ENCODE assay signal across 8 mouse cellular contexts in the genomic region with DNA sequence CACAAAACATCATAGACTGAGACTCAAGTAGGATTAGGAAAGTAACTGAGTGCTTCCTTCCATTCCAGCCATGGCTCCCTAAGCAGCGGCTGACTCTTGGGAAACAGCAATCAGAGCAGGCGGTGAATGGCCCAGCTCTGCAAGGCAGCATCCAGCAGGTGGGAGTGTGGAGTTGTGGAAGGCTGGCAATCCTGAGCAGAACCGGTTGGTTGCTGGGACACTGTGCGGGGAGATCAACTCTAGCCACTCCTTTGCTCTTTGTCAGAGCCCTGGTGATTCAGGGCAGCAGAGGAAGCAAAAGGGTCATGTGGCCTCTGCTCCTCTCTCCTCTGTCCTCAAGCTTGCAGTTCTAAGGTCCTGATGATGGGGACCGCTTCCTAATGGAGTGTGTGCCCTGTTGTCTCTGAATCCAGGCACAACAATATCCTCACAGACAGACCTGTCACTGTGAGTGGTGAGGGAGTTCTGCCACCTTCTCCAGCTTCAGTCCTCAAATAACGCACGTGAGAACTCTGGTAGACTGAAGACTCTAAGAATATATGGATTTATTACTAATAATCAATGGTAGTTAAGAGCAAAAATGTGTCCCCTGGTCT. TPM values are rescaled to one million over a fixed set of nuclear protein-coding genes. Genes with fewer than 3 reads are reported as not detected.
DNase-seq lines count a peak whose midpoint lies in the region; ATAC-seq and TF ChIP-seq lines count a peak whose summit lies in the region.

No protein-coding gene starts in this region.

- H3K27ac ChIP-seq in forebrain, embryonic 11.5 days (ENCODE audit: low read depth, low read length) = no peak overlapping the region
- H3K27ac ChIP-seq in heart, embryonic 16.5 days (ENCODE audit: low read length) = no peak overlapping the region
- H3K27ac ChIP-seq in liver, embryonic 15.5 days (replicated peaks) = no peak overlapping the region
- H3K27ac ChIP-seq in neural tube, embryonic 15.5 days (replicated peaks) = no peak overlapping the region

- H3K79me2 ChIP-seq in C2C12 (ENCODE audit: control insufficient read depth, insufficient read depth) = no peaks in the 10 kb centered on the region

- peak; percentile 91 for ATAC-seq in forebrain, embryonic 11.5 days (replicated peaks; ENCODE audit: low FRiP score)
- peak; percentile 76 for ATAC-seq in heart, embryonic 16.5 days (replicated peaks; ENCODE audit: extremely low read depth, insufficient read depth, low FRiP score)
- 0 out of 2 replicates have a peak, but pooled peaks have one; percentile 5 for ATAC-seq in liver, embryonic 15.5 days (ENCODE audit: insufficient read depth)
- peak; percentile 96 for ATAC-seq in neural tube, embryonic 15.5 days (ENCODE audit: low FRiP score)

- TF ChIP-seq CTCF in C2C12 (IDR thresholded peaks at IDR 0.05; ENCODE audit: control insufficient read depth, insufficient read depth, insufficient read length) = peak; percentile 88
- peak; percentile 92 for TF ChIP-seq CTCF in brain, embryonic 14.5 days (IDR thresholded peaks at IDR 0.05; ENCODE audit: borderline replicate concordance, extremely low read depth, insufficient read depth, insufficient read length)

- H3ac ChIP-seq in C2C12 (ENCODE audit: control insufficient read depth, insufficient read length, low read depth) = no peak overlapping the region

- WGBS in forebrain, embryonic 11.5 days = 23% methylated on average over 7 of the region's 7 CpGs
- 19% methylated on average over 7 of the region's 7 CpGs for WGBS in heart, embryonic 16.5 days
- WGBS in liver, embryonic 15.5 days (ENCODE audit: insufficient replicate concordance) = 26% methylated on average over 7 of the region's 7 CpGs
- WGBS in neural tube, embryonic 15.5 days = 22% methylated on average over 7 of the region's 7 CpGs

- no peaks in the 10 kb centered on the region for H3K79me3 ChIP-seq in C2C12 (ENCODE audit: low read depth)

- H3K4me1 ChIP-seq in forebrain, embryonic 11.5 days (replicated peaks; ENCODE audit: control insufficient read depth, insufficient read depth, low read length) = no peaks in the 10 kb centered on the region
- no peaks in the 10 kb centered on the region for H3K4me1 ChIP-seq in heart, embryonic 16.5 days (ENCODE audit: control insufficient read depth, insufficient read depth, low read length)
- no peaks in the 10 kb centered on the region for H3K4me1 ChIP-seq in liver, embryonic 15.5 days (replicated peaks)
- peaks cover 4% of the 10 kb centered on the region; the same call in 1 of the 2 replicates for H3K4me1 ChIP-seq in neural tube, embryonic 15.5 days

- peaks cover 6% of the 10 kb centered on the region for H3K27me3 ChIP-seq in C2C12 (ENCODE audit: control insufficient read depth, insufficient read depth, insufficient read length)
- no peaks in the 10 kb centered on the region for H3K27me3 ChIP-seq in forebrain, embryonic 11.5 days (ENCODE audit: control insufficient read depth, insufficient read depth, low read length)
- no peaks in the 10 kb centered on the region; the same call in 1 of the 2 replicates for H3K27me3 ChIP-seq in heart, embryonic 16.5 days (ENCODE audit: control insufficient read depth, insufficient read depth, low read length)
- no peaks in the 10 kb centered on the region for H3K27me3 ChIP-seq in liver, embryonic 15.5 days
- H3K27me3 ChIP-seq in neural tube, embryonic 15.5 days (replicated peaks) = no peaks in the 10 kb centered on the region

- H3K36me3 ChIP-seq in C2C12 (ENCODE audit: control insufficient read depth, insufficient read depth) = no peaks in the 10 kb centered on the region
- no peaks in the 10 kb centered on the region for H3K36me3 ChIP-seq in forebrain, embryonic 11.5 days (ENCODE audit: control insufficient read depth, insufficient read depth, low read length)
- H3K36me3 ChIP-seq in heart, embryonic 16.5 days (ENCODE audit: control insufficient read depth, insufficient read depth) = no peaks in the 10 kb centered on the region
- no peaks in the 10 kb centered on the region for H3K36me3 ChIP-seq in liver, embryonic 15.5 days (replicated peaks)
- no peaks in the 10 kb centered on the region for H3K36me3 ChIP-seq in neural tube, embryonic 15.5 days

- no peak for TF ChIP-seq POLR2A in brain, embryonic 14.5 days (IDR thresholded peaks at IDR 0.05; ENCODE audit: borderline replicate concordance, extremely low read depth, insufficient read depth, insufficient read length, poor library complexity, severe bottlenecking)

- no peaks in the 10 kb centered on the region for H3K9me3 ChIP-seq in forebrain, embryonic 11.5 days (ENCODE audit: control insufficient read depth, low read length)
- H3K9me3 ChIP-seq in heart, embryonic 16.5 days (replicated peaks; ENCODE audit: control insufficient read depth, low read length) = no peaks in the 10 kb centered on the region
- no peaks in the 10 kb centered on the region for H3K9me3 ChIP-seq in liver, embryonic 15.5 days (replicated peaks)
- no peaks in the 10 kb centered on the region for H3K9me3 ChIP-seq in neural tube, embryonic 15.5 days (replicated peaks)

- no peak overlapping the region for H3K4me2 ChIP-seq in forebrain, embryonic 11.5 days (ENCODE audit: low read depth, low read length, severe bottlenecking)
- no peak overlapping the region for H3K4me2 ChIP-seq in heart, embryonic 16.5 days (ENCODE audit: low read depth, low read length)
- no peak overlapping the region for H3K4me2 ChIP-seq in liver, embryonic 15.5 days
- no peak overlapping the region for H3K4me2 ChIP-seq in neural tube, embryonic 15.5 days

- H3K4me3 ChIP-seq in C2C12 (ENCODE audit: insufficient read depth, poor library complexity, severe bottlenecking) = no peak overlapping the region
- H3K4me3 ChIP-seq in forebrain, embryonic 11.5 days (ENCODE audit: low read depth, low read length) = no peak overlapping the region
- H3K4me3 ChIP-seq in heart, embryonic 16.5 days (ENCODE audit: low read length) = no peak overlapping the region
- H3K4me3 ChIP-seq in liver, embryonic 15.5 days (replicated peaks) = no peak overlapping the region
- no peak overlapping the region for H3K4me3 ChIP-seq in neural tube, embryonic 15.5 days (replicated peaks)

- H3K9ac ChIP-seq in forebrain, embryonic 11.5 days (ENCODE audit: low read length) = no peak overlapping the region
- H3K9ac ChIP-seq in heart, embryonic 16.5 days (ENCODE audit: low read length) = no peak overlapping the region
- H3K9ac ChIP-seq in liver, embryonic 15.5 days = no peak overlapping the region
- H3K9ac ChIP-seq in neural tube, embryonic 15.5 days (replicated peaks) = no peak overlapping the region

- DNase-seq in brain, embryonic 14.5 days (ENCODE audit: low read depth) = peak; percentile 90
- peak; percentile 86 for DNase-seq in forebrain, embryonic 11.5 days (ENCODE audit: low spot score)
- peak; percentile 91 for DNase-seq in kidney, postnatal 10 days
- DNase-seq in urinary bladder, postnatal 25 days (ENCODE audit: low spot score) = peak; percentile 65

TF ChIP-seq in C2C12, 6 proteins besides CTCF, POLR2A, EP300 and RAD21:
- TF ChIP-seq CEBPB (IDR thresholded peaks at IDR 0.05; ENCODE audit: low read depth) (no peak), MYOD1 (IDR thresholded peaks at IDR 0.05; ENCODE audit: control insufficient read depth, insufficient read length, low read depth) (no peak), MAX (IDR thresholded peaks at IDR 0.05) (no peak), MYOG (IDR thresholded peaks at IDR 0.05; ENCODE audit: control insufficient read depth, extremely low read depth, insufficient read length) (no peak), USF1 (IDR thresholded peaks at IDR 0.05; ENCODE audit: low read depth) (no peak), FOSL1 (IDR thresholded peaks at IDR 0.05; ENCODE audit: insufficient read depth, low read length, poor library complexity, severe bottlenecking) (no peak)

RNA-seq across cellular contexts. Expression of a gene that starts 11.7 kb away (rescaled TPM):
- polyA plus RNA-seq in C2C12 (2012; fragmentation: generic; extraction: Trizol) = not detected
- polyA plus RNA-seq in brain, embryonic 14.5 days (2012; rRNA removed) = not detected in 2 replicates
- not detected in 2 replicates for polyA plus RNA-seq in forebrain, embryonic 11.5 days (2014; fragmentation: Nextera tagmentation; extraction: Ambion mirVana)
- polyA plus RNA-seq in heart, embryonic 16.5 days (2015; fragmentation: Nextera tagmentation; extraction: Ambion mirVana) = not detected in 2 replicates
- polyA plus RNA-seq in liver, embryonic 15.5 days (2015; fragmentation: Nextera tagmentation; extraction: Ambion mirVana) = not detected in 2 replicates
- polyA plus RNA-seq in neural tube, embryonic 15.5 days (2015; fragmentation: Nextera tagmentation; extraction: Ambion mirVana) = not detected in 2 replicates

RNA-seq across cellular contexts. Expression of a gene that starts 25.4 kb away (rescaled TPM):
- polyA plus RNA-seq in C2C12 (2012; fragmentation: generic; extraction: Trizol) = 11.2 TPM
- polyA plus RNA-seq in brain, embryonic 14.5 days (2012; rRNA removed) = 12.1 and 28.8 TPM in 2 replicates
- polyA plus RNA-seq in forebrain, embryonic 11.5 days (2014; fragmentation: Nextera tagmentation; extraction: Ambion mirVana) = 49.4 and 50.4 TPM in 2 replicates
- polyA plus RNA-seq in heart, embryonic 16.5 days (2015; fragmentation: Nextera tagmentation; extraction: Ambion mirVana) = 19.4 and 21.7 TPM in 2 replicates
- 2.1 and 2.2 TPM in 2 replicates for polyA plus RNA-seq in liver, embryonic 15.5 days (2015; fragmentation: Nextera tagmentation; extraction: Ambion mirVana)
- 35.8 and 38.8 TPM in 2 replicates for polyA plus RNA-seq in neural tube, embryonic 15.5 days (2015; fragmentation: Nextera tagmentation; extraction: Ambion mirVana)

Comparison
In these comparisons a context has a peak if more than half of its experiments do, and no peak if none do; other contexts are left out.
1. ATAC-seq: peak in every context shown above with its lines; median percentile 96 in neural tube, embryonic 15.5 days; 91 in forebrain, embryonic 11.5 days; 76 in heart, embryonic 16.5 days; 5 in liver, embryonic 15.5 days.